Mouse (Mus musculus) neural tube, embryonic 15.5 days (tissue): ENCODE measurements at regions not wholly inside any gene's neighbourhood (a gene's known extent, or its start where the extent isn't known, plus 50 kb on each side); places are given as distances from the start of the nearest gene placed in this dataset.

ENCODE experiments used
- ATAC-seq: fragments of 200-750 bp; cut with Nextera tagmentation; 2 replicates; pipeline ENCODE4 v1.8.0; 2017; ENCODE audit warnings: mild to moderate bottlenecking, moderate TSS enrichment, moderate library complexity; ENCODE audit not compliant: low FRiP score
- H3K27ac ChIP-seq: fragments of 300-500 bp; sonication (generic); replicated peaks from 2 replicates; pipeline ENCODE4 v1.5.1; 2015; ENCODE audit warnings: mild to moderate bottlenecking, inconsistent platforms
- H3K27me3 ChIP-seq: fragments of 300-500 bp; sonication (generic); replicated peaks from 2 replicates; pipeline ENCODE4 v1.6.1; 2015; ENCODE audit warnings: inconsistent platforms
- H3K36me3 ChIP-seq: fragments of 300-500 bp; sonication (generic); 2 replicates; pipeline ENCODE4 v1.6.1; 2015; ENCODE audit warnings: inconsistent platforms
- H3K4me1 ChIP-seq: fragments of 300-500 bp; sonication (generic); 2 replicates; pipeline ENCODE4 v1.6.1; 2015; ENCODE audit warnings: inconsistent platforms
- H3K4me2 ChIP-seq: fragments of 300-500 bp; sonication (generic); 2 replicates; pipeline ENCODE4 v1.6.1; 2015; ENCODE audit warnings: inconsistent platforms, mild to moderate bottlenecking, moderate library complexity
- H3K4me3 ChIP-seq: fragments of 300-500 bp; sonication (generic); replicated peaks from 2 replicates; pipeline ENCODE4 v1.5.1; 2015; ENCODE audit warnings: mild to moderate bottlenecking, inconsistent platforms
- H3K9ac ChIP-seq: fragments of 300-500 bp; sonication (generic); replicated peaks from 2 replicates; pipeline ENCODE4 v1.6.1; 2015; ENCODE audit warnings: mild to moderate bottlenecking, inconsistent platforms
- H3K9me3 ChIP-seq: fragments of 300-500 bp; sonication (generic); replicated peaks from 2 replicates; pipeline ENCODE4 v1.6.1; 2016; ENCODE audit warnings: inconsistent platforms
- WGBS: fragments of 180-500 bp; shearing (Covaris S2); methylation state at CpG from one replicate; pipeline ENCODE4 v1.1.7; 2015; ENCODE audit warnings: mixed read lengths; 5-methylcytosine and 5-hydroxymethylcytosine counted together

DNA sequence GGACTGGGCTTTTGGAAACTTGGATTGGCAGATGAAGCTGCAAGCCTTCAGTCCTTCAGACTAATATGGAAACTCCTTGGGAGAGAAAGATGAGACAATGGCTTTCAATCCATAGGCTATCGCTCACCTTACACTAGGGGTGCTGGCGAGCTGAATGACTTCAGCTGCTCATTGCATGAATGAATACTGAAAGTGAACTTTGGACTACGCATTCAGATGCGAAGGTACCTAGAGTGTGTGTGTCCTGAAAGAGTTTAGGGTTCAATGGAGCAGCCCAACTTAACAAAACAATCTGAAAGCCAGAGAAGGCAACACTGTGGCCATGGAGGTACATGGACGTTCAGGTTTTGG lies 114.3 kb upstream of the Plpp4 start:
- no peaks in the 10 kb centered on the region for H3K9me3 ChIP-seq
- no peaks in the 10 kb centered on the region for H3K27me3 ChIP-seq
- no peak overlapping the region for H3K4me2 ChIP-seq
- no peak overlapping the region for H3K9ac ChIP-seq
- no peak overlapping the region for H3K4me3 ChIP-seq
- ATAC-seq: no peak
- H3K4me1 ChIP-seq: no peaks in the 10 kb centered on the region
- H3K27ac ChIP-seq: no peak overlapping the region
- 51% methylated on average over 5 of the region's 5 CpGs for WGBS
- H3K36me3 ChIP-seq: no peaks in the 10 kb centered on the region

GRCm38 (mm10) chr7:129155577-129155976 lies 101.3 kb upstream of the Plpp4 start:
- no peaks in the 10 kb centered on the region for H3K36me3 ChIP-seq
- H3K27me3 ChIP-seq: no peaks in the 10 kb centered on the region
- H3K4me1 ChIP-seq: no peaks in the 10 kb centered on the region
- WGBS: 84% methylated on average over 2 of the region's 2 CpGs
- no peak overlapping the region for H3K4me2 ChIP-seq
- no peak overlapping the region for H3K4me3 ChIP-seq
- no peak overlapping the region for H3K27ac ChIP-seq
- H3K9ac ChIP-seq: no peak overlapping the region
- no peak for ATAC-seq
- H3K9me3 ChIP-seq: no peaks in the 10 kb centered on the region

- no peaks in the 10 kb centered on the region for H3K27me3 ChIP-seq
- H3K9me3 ChIP-seq: no peaks in the 10 kb centered on the region
- H3K4me2 ChIP-seq: no peak overlapping the region
- 90% methylated on average over 7 of the region's 7 CpGs for WGBS
- no peak overlapping the region for H3K4me3 ChIP-seq
- no peaks in the 10 kb centered on the region for H3K4me1 ChIP-seq
- no peaks in the 10 kb centered on the region for H3K36me3 ChIP-seq
- no peak overlapping the region for H3K27ac ChIP-seq
- ATAC-seq: no peak
- H3K9ac ChIP-seq: no peak overlapping the region
Measured at GRCm38 (mm10) chr7:129169971-129170370, 86.9 kb upstream of the Plpp4 start.

DNA sequence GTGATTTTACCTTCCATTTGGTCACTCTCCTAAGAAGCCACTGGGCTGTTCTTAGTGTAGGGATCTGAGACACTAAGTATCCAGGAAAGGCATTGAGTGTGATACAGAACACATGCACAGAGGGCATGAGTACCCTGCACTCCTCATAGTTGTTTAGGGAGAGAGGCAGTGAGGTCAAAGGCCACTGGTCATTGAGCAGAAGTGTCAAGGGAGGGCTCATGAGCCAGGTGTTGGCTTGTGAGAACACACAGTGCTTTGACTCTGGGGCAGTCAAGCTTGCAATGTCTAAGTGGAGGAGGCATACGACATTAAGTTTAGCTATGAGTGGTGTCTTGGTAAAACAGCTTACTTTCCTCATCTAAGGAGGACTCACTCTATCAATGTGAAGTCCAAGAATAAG lies 65.9 kb upstream of the Plpp4 start:
- Histone ChIP-seq H3K4me3 (no peak overlapping the region), H3K9me3 (no peaks in the 10 kb centered on the region), H3K27ac (no peak overlapping the region), H3K4me1 (no peaks in the 10 kb centered on the region), H3K36me3 (no peaks in the 10 kb centered on the region), H3K27me3 (no peaks in the 10 kb centered on the region), H3K4me2 (no peak overlapping the region), H3K9ac (no peak overlapping the region)
- no peak for ATAC-seq
- 91% methylated on average over 1 of the region's 1 CpGs for WGBS

GRCm38 (mm10) chr7:129207029-129207428 lies 49.8 kb upstream of the Plpp4 start:
- H3K9me3 ChIP-seq: no peaks in the 10 kb centered on the region
- no peak overlapping the region for H3K9ac ChIP-seq
- H3K4me2 ChIP-seq: no peak overlapping the region
- H3K27ac ChIP-seq: no peak overlapping the region
- 91% methylated on average over 5 of the region's 5 CpGs for WGBS
- no peaks in the 10 kb centered on the region for H3K4me1 ChIP-seq
- no peaks in the 10 kb centered on the region for H3K27me3 ChIP-seq
- H3K4me3 ChIP-seq: no peak overlapping the region
- ATAC-seq: no peak
- no peaks in the 10 kb centered on the region for H3K36me3 ChIP-seq
